Mouse (Mus musculus) mesoderm, embryonic 11.5 days (tissue): ENCODE data around the gene Gm12830.

Experiments
- DNase-seq: peaks from one replicate; pipeline ENCODE4 v3.0.0-alpha.2; 2012; ENCODE audit warnings: low read depth, low spot score

The Gm12830 gene

GRCm38 (mm10) chr4:114844600-114844999, 23.1 kb downstream of the Gm12830 start:
- no peak for DNase-seq

- no peak for DNase-seq
Measured at GRCm38 (mm10) chr4:114845622-114846021, 24.1 kb downstream of the Gm12830 start.

GRCm38 (mm10) chr4:114846723-114847122, 25.2 kb downstream of the Gm12830 start:
- DNase-seq = no peak

- DNase-seq = no peak
Measured at GRCm38 (mm10) chr4:114853968-114854367, 32.4 kb downstream of the Gm12830 start.

- DNase-seq = no peak
Measured at GRCm38 (mm10) chr4:114858426-114858825, 36.9 kb downstream of the Gm12830 start.

- no peak for DNase-seq
Measured at GRCm38 (mm10) chr4:114863166-114863565, 41.6 kb downstream of the Gm12830 start.

GRCm38 (mm10) chr4:114869765-114870490, 48.4 kb downstream of the Gm12830 start:
- DNase-seq = peak; percentile 59

GRCm38 (mm10) chr4:114876441-114876972, 55.0 kb downstream of the Gm12830 start:
- DNase-seq = no peak

GRCm38 (mm10) chr4:114882232-114882631, 60.7 kb downstream of the Gm12830 start:
- DNase-seq = no peak

GRCm38 (mm10) chr4:114897853-114898252, 76.3 kb downstream of the Gm12830 start:
- DNase-seq = no peak

GRCm38 (mm10) chr4:114899885-114900284, 78.4 kb downstream of the Gm12830 start:
- no peak for DNase-seq

- DNase-seq = no peak
Measured at GRCm38 (mm10) chr4:114900866-114901642, 79.5 kb downstream of the Gm12830 start.

- peak; percentile 48 for DNase-seq
Measured at GRCm38 (mm10) chr4:114901643-114902351, 80.3 kb downstream of the Gm12830 start.

- peak; percentile 54 for DNase-seq
Measured at GRCm38 (mm10) chr4:114902641-114903421, 81.3 kb downstream of the Gm12830 start.

GRCm38 (mm10) chr4:114903422-114903782, 81.9 kb downstream of the Gm12830 start:
- DNase-seq = no peak

GRCm38 (mm10) chr4:114905501-114905900, 84.0 kb downstream of the Gm12830 start:
- DNase-seq = no peak
